Mouse (Mus musculus) MEL (cell line): Measurements from ENCODE around the gene Fxr1. TPM values are rescaled to one million over a fixed set of nuclear protein-coding genes. Genes with fewer than 3 reads are reported as not detected.

ENCODE experiments used
- DNase-seq: peaks from one replicate; pipeline ENCODE4 v3.0.0; 2011; ENCODE audit warnings: low read depth, low spot score
- H3K27ac ChIP-seq: 2 replicates; pipeline ENCODE4 v1.5.1; 2012; ENCODE audit warnings: low read depth, mild to moderate bottlenecking, control low read depth, low read length, moderate library complexity; ENCODE audit not compliant: control insufficient read depth
- H3K27me3 ChIP-seq, 2 experiments: fragments of 150-350 bp in 1 of 2; sonication (generic) in 1 of 2; 2 replicates each; pipeline ENCODE4 v1.6.1; 2012; ENCODE audit warnings: low read length in 2 of 2, mild to moderate bottlenecking in 2 of 2, improper control_type of control experiment in 1 of 2, moderate library complexity in 1 of 2; ENCODE audit not compliant: insufficient read depth in 2 of 2, control insufficient read depth in 1 of 2
- H3K36me3 ChIP-seq, 2 experiments: 2 replicates each; pipeline ENCODE4 v1.6.1; 2012 to 2014; ENCODE audit warnings: low read length in 2 of 2, improper control_type of control experiment in 1 of 2, inconsistent platforms in 1 of 2, mild to moderate bottlenecking in 1 of 2; ENCODE audit not compliant: insufficient read depth in 2 of 2, control insufficient read depth in 1 of 2
- H3K4me1 ChIP-seq, 2 experiments: fragments of 150-350 bp in 1 of 2; sonication (generic) in 1 of 2; 2 replicates each; pipeline ENCODE4 v1.6.1; 2012; ENCODE audit warnings: low read length in 2 of 2, improper control_type of control experiment in 1 of 2, mild to moderate bottlenecking in 1 of 2; ENCODE audit not compliant: insufficient read depth in 2 of 2, control insufficient read depth in 1 of 2
- H3K4me3 ChIP-seq, 2 experiments: fragments of 150-350 bp in 1 of 2; sonication (generic) in 1 of 2; 2 replicates each; pipeline ENCODE4 v1.5.1; 2012; ENCODE audit warnings: low read depth in 2 of 2, low read length in 2 of 2, mild to moderate bottlenecking in 2 of 2, moderate library complexity in 2 of 2, control low read depth in 1 of 2, improper control_type of control experiment in 1 of 2; ENCODE audit not compliant: control insufficient read depth in 1 of 2, insufficient read depth in 1 of 2
- H3K79me2 ChIP-seq: 2 replicates; pipeline ENCODE4 v1.6.1; 2012; ENCODE audit warnings: mild to moderate bottlenecking, low read length, moderate library complexity; ENCODE audit not compliant: control insufficient read depth, poor library complexity, insufficient read depth
- H3K9ac ChIP-seq: 2 replicates; pipeline ENCODE4 v1.6.1; 2012; ENCODE audit warnings: low read depth, mild to moderate bottlenecking, control low read depth, low read length, moderate library complexity; ENCODE audit not compliant: control insufficient read depth, poor library complexity, severe bottlenecking
- H3K9me3 ChIP-seq: fragments of 150-350 bp; sonication (generic); replicated peaks from 2 replicates; pipeline ENCODE4 v1.6.1; 2012; ENCODE audit warnings: mild to moderate bottlenecking, low read length, improper control_type of control experiment, moderate library complexity; ENCODE audit not compliant: insufficient read depth
- BHLHE40 ChIP-seq: IDR thresholded peaks from 2 replicates; pipeline ENCODE4 v1.6.1; 2012; ENCODE audit warnings: low read depth, mild to moderate bottlenecking, inconsistent platforms, low read length, improper control_type of control experiment, borderline replicate concordance
- CHD2 ChIP-seq: IDR thresholded peaks from 2 replicates; pipeline ENCODE4 v1.6.1; 2011; ENCODE audit warnings: low read length, improper control_type of control experiment
- CTCF ChIP-seq, 3 experiments: IDR thresholded peaks in 2 of 3; conservative IDR thresholded peaks in 1 of 3; 2 replicates each; pipeline ENCODE4 v1.5.1; 2011 to 2012; ENCODE audit warnings: low read length in 3 of 3, low read depth in 2 of 3, mild to moderate bottlenecking in 2 of 3, improper control_type of control experiment in 1 of 3, inconsistent platforms in 1 of 3, mixed read lengths in 1 of 3, moderate library complexity in 1 of 3; ENCODE audit not compliant: control insufficient read depth in 1 of 3, insufficient read depth in 1 of 3, poor library complexity in 1 of 3, severe bottlenecking in 1 of 3
- E2F4 ChIP-seq: IDR thresholded peaks from 2 replicates; pipeline ENCODE4 v1.6.1; 2011; ENCODE audit warnings: low read depth, low read length, improper control_type of control experiment, borderline replicate concordance
- ETS1 ChIP-seq: IDR thresholded peaks from 2 replicates; pipeline ENCODE4 v1.6.1; 2012; ENCODE audit warnings: low read depth, mild to moderate bottlenecking, inconsistent platforms, low read length, improper control_type of control experiment, moderate library complexity
- GATA1 ChIP-seq: IDR thresholded peaks from 2 replicates; pipeline ENCODE4 v1.6.1; 2011; ENCODE audit warnings: low read depth, low read length, improper control_type of control experiment
- JUND ChIP-seq: IDR thresholded peaks from 2 replicates; pipeline ENCODE4 v1.6.1; 2011; ENCODE audit warnings: low read depth, mild to moderate bottlenecking, improper control_type of control experiment, low read length
- MEF2A ChIP-seq: IDR thresholded peaks from 2 replicates; pipeline ENCODE4 v1.6.1; 2014; ENCODE audit warnings: low read depth, mild to moderate bottlenecking, inconsistent platforms, low read length, improper control_type of control experiment; ENCODE audit not compliant: poor library complexity, insufficient replicate concordance, severe bottlenecking; ENCODE audit errors: extremely low read depth
- MXI1 ChIP-seq: IDR thresholded peaks from 2 replicates; pipeline ENCODE4 v1.6.1; 2011; ENCODE audit warnings: mild to moderate bottlenecking, low read depth, low read length, improper control_type of control experiment
- MYB ChIP-seq: IDR thresholded peaks from 2 replicates; pipeline ENCODE4 v1.6.1; 2011; ENCODE audit warnings: mild to moderate bottlenecking, low read depth, low read length, improper control_type of control experiment
- MYC ChIP-seq: IDR thresholded peaks from 2 replicates; pipeline ENCODE4 v1.6.1; 2011; ENCODE audit warnings: low read depth, mild to moderate bottlenecking, low read length, improper control_type of control experiment, moderate library complexity
- NELFE ChIP-seq: IDR thresholded peaks from 2 replicates; pipeline ENCODE4 v1.6.1; 2011; ENCODE audit warnings: low read depth, low read length, improper control_type of control experiment
- NRF1 ChIP-seq: IDR thresholded peaks from 2 replicates; pipeline ENCODE4 v1.6.1; 2014; ENCODE audit warnings: low read depth, mild to moderate bottlenecking, inconsistent platforms, low read length, improper control_type of control experiment, moderate library complexity; ENCODE audit not compliant: poor library complexity, insufficient read depth, severe bottlenecking
- POLR2AphosphoS5 ChIP-seq: IDR thresholded peaks from 2 replicates; pipeline ENCODE4 v1.6.1; 2012; ENCODE audit warnings: low read depth, borderline replicate concordance, mild to moderate bottlenecking, inconsistent platforms, low read length, moderate library complexity, mixed read lengths
- RAD21 ChIP-seq: IDR thresholded peaks from 2 replicates; pipeline ENCODE4 v1.6.1; 2011; ENCODE audit warnings: mild to moderate bottlenecking, low read depth, low read length, improper control_type of control experiment
- RCOR1 ChIP-seq: IDR thresholded peaks from 2 replicates; pipeline ENCODE4 v1.6.1; 2012; ENCODE audit warnings: low read depth, mild to moderate bottlenecking, inconsistent platforms, low read length, improper control_type of control experiment
- SIN3A ChIP-seq: IDR thresholded peaks from 2 replicates; pipeline ENCODE4 v1.6.1; 2012; ENCODE audit warnings: low read length, improper control_type of control experiment, inconsistent platforms
- SMC3 ChIP-seq: IDR thresholded peaks from 2 replicates; pipeline ENCODE4 v1.6.1; 2011; ENCODE audit warnings: low read depth, low read length, improper control_type of control experiment
- TAL1 ChIP-seq: IDR thresholded peaks from 2 replicates; pipeline ENCODE4 v1.6.1; 2012; ENCODE audit warnings: mild to moderate bottlenecking, inconsistent platforms, low read length, moderate library complexity, mixed read lengths
- TBP ChIP-seq: IDR thresholded peaks from 2 replicates; pipeline ENCODE4 v1.8.0; 2011; ENCODE audit warnings: low read depth, low read length, improper control_type of control experiment
- TCF12 ChIP-seq: IDR thresholded peaks from 2 replicates; pipeline ENCODE4 v1.6.1; 2014; ENCODE audit warnings: low read depth, mild to moderate bottlenecking, inconsistent platforms, low read length, improper control_type of control experiment, moderate library complexity
- UBTF ChIP-seq: IDR thresholded peaks from 2 replicates; pipeline ENCODE4 v1.6.1; 2012; ENCODE audit warnings: low read depth, mild to moderate bottlenecking, inconsistent platforms, low read length, improper control_type of control experiment, moderate library complexity, borderline replicate concordance; ENCODE audit not compliant: insufficient read depth
- USF1 ChIP-seq: IDR thresholded peaks from 2 replicates; pipeline ENCODE4 v1.6.1; 2014; ENCODE audit warnings: low read depth, mild to moderate bottlenecking, inconsistent platforms, low read length, improper control_type of control experiment, moderate library complexity
- USF2 ChIP-seq, 2 experiments: IDR thresholded peaks; 2 replicates each; pipeline ENCODE4 v1.6.1; 2011 to 2012; ENCODE audit warnings: improper control_type of control experiment in 2 of 2, low read length in 2 of 2, borderline replicate concordance in 1 of 2, inconsistent platforms in 1 of 2, low read depth in 1 of 2, mild to moderate bottlenecking in 1 of 2; ENCODE audit not compliant: insufficient read depth in 1 of 2
- ZC3H11A ChIP-seq: IDR thresholded peaks from 2 replicates; pipeline ENCODE4 v1.6.1; 2012; ENCODE audit warnings: low read depth, mild to moderate bottlenecking, inconsistent platforms, low read length, improper control_type of control experiment
- ZKSCAN1 ChIP-seq: IDR thresholded peaks from 2 replicates; pipeline ENCODE4 v1.6.1; 2012; ENCODE audit warnings: low read depth, mild to moderate bottlenecking, inconsistent platforms, low read length, improper control_type of control experiment, moderate library complexity
- polyA plus RNA-seq, 2 experiments: library from polyadenylated mRNA; stranded (reverse) in 1 of 2; unstranded in 1 of 2; fragments of >175 nt in 1 of 2; fragments of >200 nt in 1 of 2; gene quantifications; 2 replicates each; pipeline versions ENCODE4 v1.2.1 to v1.2.4; 2012; ENCODE audit warnings: low replicate concordance in 2 of 2, low read depth in 1 of 2; ENCODE audit not compliant: insufficient read length in 2 of 2, insufficient read depth in 1 of 2, missing spikeins in 1 of 2
- total RNA-seq: library from RNA; depleted of rRNA; stranded (reverse); fragments of 300-350 nt; gene quantifications from 2 replicates; pipeline ENCODE4 v1.2.3, GENCODE M21; 2012

The Fxr1 gene
- total and polyA plus RNA-seq, 3 experiments = 92.8 to 123 (median 98.3) TPM

DNA sequence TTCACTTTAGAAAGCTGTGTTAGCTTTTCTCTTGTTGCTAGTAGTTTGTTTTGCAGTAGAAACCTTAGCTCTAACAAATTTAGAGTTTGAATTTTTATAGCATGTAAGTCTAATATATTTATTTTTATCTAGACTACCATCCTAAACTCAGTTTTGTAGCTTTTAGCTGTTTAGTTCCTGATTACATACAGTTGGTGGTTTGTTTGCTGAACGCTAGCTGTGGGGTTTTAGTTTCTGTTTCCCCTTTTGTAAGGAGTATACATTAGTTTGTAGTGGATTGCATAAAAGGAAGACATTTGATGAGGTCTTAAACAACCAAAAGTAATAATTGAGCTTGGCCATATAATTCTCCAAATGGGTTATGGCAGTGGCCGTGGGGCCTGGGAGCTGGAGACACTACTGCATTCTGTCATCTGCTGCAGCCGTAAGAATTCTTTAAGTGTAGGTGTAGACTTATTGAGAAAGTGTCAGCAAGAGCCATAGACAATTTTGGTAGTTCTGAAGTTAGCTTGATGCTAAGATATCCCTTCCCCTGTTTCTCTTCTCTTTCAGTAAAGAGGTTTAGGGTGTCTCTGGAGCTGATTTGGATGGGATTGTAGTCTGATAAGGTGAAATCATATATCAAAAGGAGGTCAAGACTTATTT is 14.1 kb downstream of the Fxr1 start (continued):
- TF ChIP-seq TCF12 = peak; percentile 35; the same call in 1 of the 2 replicates
- TF ChIP-seq ETS1 = peak; percentile 61; the same call in 1 of the 2 replicates
- no peak for TF ChIP-seq ZC3H11A
- TF ChIP-seq SMC3 = no peak

DNA sequence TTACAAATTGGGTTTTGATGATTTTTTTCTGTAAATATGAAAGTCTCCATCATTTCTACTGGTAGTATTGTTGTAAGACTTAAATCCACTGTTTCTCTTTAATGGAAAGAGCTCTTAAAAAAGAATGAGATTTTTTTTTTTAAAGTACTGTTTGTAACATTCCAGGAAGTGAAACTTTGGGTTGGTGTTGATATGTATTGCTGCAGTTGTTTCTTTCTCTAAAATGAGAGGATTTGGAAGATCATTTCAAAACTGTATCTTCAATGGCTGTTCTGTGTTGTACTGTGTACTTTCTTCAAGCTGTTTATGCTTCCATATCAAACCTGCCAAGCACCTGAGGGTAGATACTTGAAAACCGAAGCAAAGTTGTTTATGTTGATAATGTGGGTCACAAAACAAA is 15.1 kb downstream of the Fxr1 start:
- Histone ChIP-seq H3K27me3 (no peaks in the 10 kb centered on the region), H3K9me3 (no peaks in the 10 kb centered on the region), H3K36me3 (peaks cover 10 to 68% of the 10 kb centered on the region in 2 experiments), H3K4me3 (no peak overlapping the region), H3K4me1 (peaks cover 35 to 39% of the 10 kb centered on the region in 2 experiments), H3K27ac (no peak overlapping the region), H3K9ac (no peak overlapping the region), H3K79me2 (peaks cover 75% of the 10 kb centered on the region)
- DNase-seq = no peak
- TF ChIP-seq SIN3A (no peak), GATA1 (no peak), E2F4 (no peak), JUND (no peak), USF2 (IDR thresholded peaks at IDR 0.05; ENCODE audit: borderline replicate concordance in 1 of 2, insufficient read depth in 1 of 2, low read depth in 1 of 2, low read length in 2 of 2) (no peak), RAD21 (no peak), TCF12 (no peak), MYB (no peak)

DNA sequence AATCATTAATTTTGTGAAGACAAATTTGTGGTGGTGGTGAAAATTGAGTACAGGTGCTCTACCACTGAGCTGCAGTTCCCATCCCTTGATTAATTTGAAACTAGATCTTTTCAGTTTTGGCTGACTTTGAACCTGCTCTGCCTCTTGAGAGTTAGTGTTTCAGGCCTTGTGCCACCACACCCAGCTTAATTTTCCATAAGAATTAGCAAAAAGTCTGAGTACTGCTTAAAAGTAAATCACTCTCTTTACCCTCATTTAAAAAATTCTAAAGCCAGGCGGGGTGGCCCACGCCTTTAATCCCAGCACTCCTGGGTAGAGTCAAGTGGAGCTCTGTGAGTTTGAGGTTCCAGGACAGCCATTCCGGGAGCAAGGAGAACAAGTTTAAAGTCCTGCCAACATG is 16.0 kb downstream of the Fxr1 start:
- peaks cover 30 to 32% of the 10 kb centered on the region in 2 experiments for H3K4me1 ChIP-seq
- peaks cover 12 to 60% of the 10 kb centered on the region in 2 experiments for H3K36me3 ChIP-seq
- no peak overlapping the region for H3K9ac ChIP-seq
- H3K4me3 ChIP-seq = no peak overlapping the region
- H3K27me3 ChIP-seq = no peaks in the 10 kb centered on the region
- TF ChIP-seq MXI1 (no peak), TCF12 (no peak), CTCF (IDR thresholded peaks at IDR 0.05 in 2 of 3, conservative IDR thresholded peaks at IDR 0.05 in 1 of 3; ENCODE audit: control insufficient read depth in 1 of 3, insufficient read depth in 1 of 3, low read depth in 2 of 3, low read length in 3 of 3, poor library complexity in 1 of 3, severe bottlenecking in 1 of 3) (no peak), BHLHE40 (no peak), POLR2AphosphoS5 (no peak), USF1 (no peak), GATA1 (no peak), ZC3H11A (no peak), TAL1 (no peak), NRF1 (no peak), ZKSCAN1 (no peak), TBP (no peak), MYC (no peak), UBTF (no peak), E2F4 (no peak), NELFE (no peak), CHD2 (no peak), RCOR1 (no peak), MEF2A (no peak)
- no peak overlapping the region for H3K27ac ChIP-seq
- H3K9me3 ChIP-seq = no peaks in the 10 kb centered on the region
- no peak for DNase-seq
- peaks cover 74% of the 10 kb centered on the region for H3K79me2 ChIP-seq
